Mouse (Mus musculus): ENCODE data around the gene Mgll. TPM values are rescaled to one million over a fixed set of nuclear protein-coding genes. Genes with fewer than 3 reads are reported as not detected.

The Mgll gene
- polyA plus RNA-seq, 1 experiment = 63.4 TPM

GRCm38 (mm10) chr6:88712083-88712482 is 12.1 kb upstream of the Mgll start:
- H3K27ac ChIP-seq (ENCODE audit: insufficient read depth, low read length) = no peak overlapping the region
- no peak for TF ChIP-seq CTCF (IDR thresholded peaks at IDR 0.05; ENCODE audit: borderline replicate concordance, insufficient read depth, low read depth, low read length)
- TF ChIP-seq POLR2A (IDR thresholded peaks at IDR 0.05; ENCODE audit: borderline replicate concordance, insufficient read depth, low read length) = no peak
- H3K4me3 ChIP-seq (replicated peaks; ENCODE audit: insufficient read depth, low read depth, low read length) = no peak overlapping the region
- H3K4me1 ChIP-seq (ENCODE audit: control insufficient read depth, insufficient read depth, low read length) = peaks cover 11% of the 10 kb centered on the region
- H3K27me3 ChIP-seq (ENCODE audit: control insufficient read depth, insufficient read depth, low read length) = no peaks in the 10 kb centered on the region
- no peak for DNase-seq
- 91% methylated on average over 4 of the region's 4 CpGs for WGBS

GRCm38 (mm10) chr6:88713320-88713719 is 10.9 kb upstream of the Mgll start:
- Histone ChIP-seq H3K4me3 (replicated peaks; ENCODE audit: insufficient read depth, low read depth, low read length) (no peak overlapping the region), H3K27ac (ENCODE audit: insufficient read depth, low read length) (no peak overlapping the region), H3K27me3 (ENCODE audit: control insufficient read depth, insufficient read depth, low read length) (no peaks in the 10 kb centered on the region), H3K4me1 (ENCODE audit: control insufficient read depth, insufficient read depth, low read length) (peaks cover 11% of the 10 kb centered on the region)
- TF ChIP-seq CTCF (IDR thresholded peaks at IDR 0.05; ENCODE audit: borderline replicate concordance, insufficient read depth, low read depth, low read length) (no peak), POLR2A (IDR thresholded peaks at IDR 0.05; ENCODE audit: borderline replicate concordance, insufficient read depth, low read length) (no peak)
- DNase-seq = no peak

GRCm38 (mm10) chr6:88714200-88714674 is 10.0 kb upstream of the Mgll start:
- peaks cover 11% of the 10 kb centered on the region for H3K4me1 ChIP-seq (ENCODE audit: control insufficient read depth, insufficient read depth, low read length)
- TF ChIP-seq POLR2A (IDR thresholded peaks at IDR 0.05; ENCODE audit: borderline replicate concordance, insufficient read depth, low read length) = no peak
- H3K27ac ChIP-seq (ENCODE audit: insufficient read depth, low read length) = no peak overlapping the region
- WGBS = 94% methylated on average over 4 of the region's 4 CpGs
- no peaks in the 10 kb centered on the region for H3K27me3 ChIP-seq (ENCODE audit: control insufficient read depth, insufficient read depth, low read length)
- DNase-seq = no peak
- H3K4me3 ChIP-seq (replicated peaks; ENCODE audit: insufficient read depth, low read depth, low read length) = no peak overlapping the region

GRCm38 (mm10) chr6:88715378-88715781 is 8.8 kb upstream of the Mgll start:
- no peak for DNase-seq
- Histone ChIP-seq H3K4me1 (ENCODE audit: control insufficient read depth, insufficient read depth, low read length) (peaks cover 11% of the 10 kb centered on the region), H3K27ac (ENCODE audit: insufficient read depth, low read length) (no peak overlapping the region), H3K27me3 (ENCODE audit: control insufficient read depth, insufficient read depth, low read length) (no peaks in the 10 kb centered on the region), H3K4me3 (replicated peaks; ENCODE audit: insufficient read depth, low read depth, low read length) (no peak overlapping the region)
- WGBS = 77% methylated on average over 9 of the region's 9 CpGs
- TF ChIP-seq POLR2A (IDR thresholded peaks at IDR 0.05; ENCODE audit: borderline replicate concordance, insufficient read depth, low read length) = no peak
- no peak for TF ChIP-seq CTCF (IDR thresholded peaks at IDR 0.05; ENCODE audit: borderline replicate concordance, insufficient read depth, low read depth, low read length)

GRCm38 (mm10) chr6:88715966-88716365 is 8.2 kb upstream of the Mgll start:
- WGBS = 76% methylated on average over 5 of the region's 5 CpGs
- no peak for DNase-seq
- Histone ChIP-seq H3K4me3 (replicated peaks; ENCODE audit: insufficient read depth, low read depth, low read length) (no peak overlapping the region), H3K27ac (ENCODE audit: insufficient read depth, low read length) (no peak overlapping the region), H3K4me1 (ENCODE audit: control insufficient read depth, insufficient read depth, low read length) (peaks cover 11% of the 10 kb centered on the region), H3K27me3 (ENCODE audit: control insufficient read depth, insufficient read depth, low read length) (no peaks in the 10 kb centered on the region)
- TF ChIP-seq POLR2A (IDR thresholded peaks at IDR 0.05; ENCODE audit: borderline replicate concordance, insufficient read depth, low read length) (no peak), CTCF (IDR thresholded peaks at IDR 0.05; ENCODE audit: borderline replicate concordance, insufficient read depth, low read depth, low read length) (no peak)

GRCm38 (mm10) chr6:88717143-88718032 is 6.8 kb upstream of the Mgll start:
- no peak for DNase-seq
- no peaks in the 10 kb centered on the region for H3K27me3 ChIP-seq (ENCODE audit: control insufficient read depth, insufficient read depth, low read length)
- WGBS = 75% methylated on average over 6 of the region's 6 CpGs
- H3K4me3 ChIP-seq (replicated peaks; ENCODE audit: insufficient read depth, low read depth, low read length) = no peak overlapping the region
- H3K27ac ChIP-seq (ENCODE audit: insufficient read depth, low read length) = no peak overlapping the region
- TF ChIP-seq POLR2A (IDR thresholded peaks at IDR 0.05; ENCODE audit: borderline replicate concordance, insufficient read depth, low read length) (no peak), CTCF (IDR thresholded peaks at IDR 0.05; ENCODE audit: borderline replicate concordance, insufficient read depth, low read depth, low read length) (no peak)
- H3K4me1 ChIP-seq (ENCODE audit: control insufficient read depth, insufficient read depth, low read length) = peaks cover 11% of the 10 kb centered on the region

- DNase-seq = no peak
- no peak for TF ChIP-seq CTCF (IDR thresholded peaks at IDR 0.05; ENCODE audit: borderline replicate concordance, insufficient read depth, low read depth, low read length)
- TF ChIP-seq POLR2A (IDR thresholded peaks at IDR 0.05; ENCODE audit: borderline replicate concordance, insufficient read depth, low read length) = no peak
- Histone ChIP-seq H3K27me3 (ENCODE audit: control insufficient read depth, insufficient read depth, low read length) (no peaks in the 10 kb centered on the region), H3K4me1 (ENCODE audit: control insufficient read depth, insufficient read depth, low read length) (peaks cover 10% of the 10 kb centered on the region), H3K4me3 (replicated peaks; ENCODE audit: insufficient read depth, low read depth, low read length) (no peak overlapping the region), H3K27ac (ENCODE audit: insufficient read depth, low read length) (no peak overlapping the region)
- 82% methylated on average over 7 of the region's 7 CpGs for WGBS
These were observed 6.0 kb upstream of the Mgll start for GRCm38 (mm10) chr6:88718033-88718725.

Data from cerebellum, adult 2 months (tissue).